Mouse (Mus musculus): Measurements from ENCODE around the gene Pga5.

Gene Pga5

GRCm38 (mm10) chr19:10665093-10665492, 12.8 kb downstream of the Pga5 start:
- DNase-seq (ENCODE audit: low spot score) = no peak

GRCm38 (mm10) chr19:10662665-10663064, 15.2 kb downstream of the Pga5 start:
- DNase-seq (ENCODE audit: low spot score) = no peak

GRCm38 (mm10) chr19:10661919-10662318, 16.0 kb downstream of the Pga5 start:
- DNase-seq (ENCODE audit: low spot score) = no peak

GRCm38 (mm10) chr19:10661373-10661772, 16.5 kb downstream of the Pga5 start:
- DNase-seq (ENCODE audit: low spot score) = no peak

DNA sequence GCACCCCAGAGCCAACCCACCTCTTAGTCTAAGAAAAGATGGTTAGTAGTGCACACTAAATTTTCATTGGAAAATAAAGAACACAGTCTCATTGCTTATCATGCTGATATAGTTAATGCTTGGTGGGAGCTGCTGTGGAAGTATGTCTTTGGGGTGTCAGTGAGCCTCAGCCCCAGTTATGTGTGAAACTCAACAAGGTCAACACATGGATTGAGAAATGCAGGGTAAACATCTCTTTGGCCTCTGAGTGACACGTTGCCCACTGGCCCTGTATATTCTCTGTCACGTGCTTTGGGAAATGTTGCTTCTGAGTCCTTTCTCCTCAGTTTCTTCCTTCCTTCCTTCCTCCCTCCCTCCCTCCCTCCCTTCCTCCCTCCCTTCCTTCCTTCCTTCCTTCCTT, 19.5 kb downstream of the Pga5 start:
- DNase-seq (ENCODE audit: low spot score) = no peak

GRCm38 (mm10) chr19:10657742-10658141, 20.1 kb downstream of the Pga5 start:
- no peak for DNase-seq (ENCODE audit: low spot score)

GRCm38 (mm10) chr19:10656058-10656457, 21.8 kb downstream of the Pga5 start:
- no peak for DNase-seq (ENCODE audit: low spot score)

DNA sequence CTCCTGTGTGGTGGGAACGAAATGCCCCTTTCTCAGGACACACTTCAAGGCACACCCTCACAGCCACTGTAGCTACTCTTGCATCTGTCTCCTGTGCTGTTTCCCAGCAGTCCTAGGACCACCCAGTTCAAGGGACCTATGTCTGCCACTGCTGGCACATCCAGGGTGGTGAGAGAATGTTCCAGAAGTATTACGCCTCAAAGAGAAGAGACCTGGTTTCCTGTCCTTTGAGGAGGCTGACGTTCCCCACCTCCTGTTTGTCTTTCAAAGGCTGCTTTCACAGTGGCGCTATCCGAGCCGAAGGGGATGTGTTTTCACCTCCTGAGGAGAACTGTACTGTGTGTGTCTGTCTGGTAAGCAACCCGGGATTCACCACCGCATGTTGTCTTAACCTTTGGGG, 29.7 kb downstream of the Pga5 start:
- no peak for DNase-seq (ENCODE audit: low spot score)

DNA sequence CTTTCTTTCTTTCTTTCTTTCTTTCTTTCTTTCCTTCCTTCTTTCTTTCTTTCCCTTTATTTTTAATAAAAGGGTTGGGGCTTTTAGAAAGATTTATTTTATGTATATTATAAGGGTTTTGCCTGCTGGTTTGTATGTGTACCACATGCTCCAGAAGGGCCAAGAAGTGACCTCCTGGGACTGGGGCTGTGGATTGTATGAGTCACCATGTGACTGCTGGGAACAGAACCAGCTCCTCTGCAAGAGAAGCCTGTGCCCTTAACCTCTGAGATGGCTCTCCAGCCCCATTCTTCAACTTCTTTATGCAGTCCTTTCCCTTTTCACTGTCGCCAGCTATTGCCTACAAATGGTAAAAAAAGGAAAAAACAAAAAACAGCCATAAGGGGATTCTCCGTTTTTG, 32.3 kb downstream of the Pga5 start:
- peak; percentile 6 for DNase-seq (ENCODE audit: low spot score)

GRCm38 (mm10) chr19:10640589-10641378, 37.1 kb downstream of the Pga5 start:
- DNase-seq (ENCODE audit: low spot score) = no peak

DNA sequence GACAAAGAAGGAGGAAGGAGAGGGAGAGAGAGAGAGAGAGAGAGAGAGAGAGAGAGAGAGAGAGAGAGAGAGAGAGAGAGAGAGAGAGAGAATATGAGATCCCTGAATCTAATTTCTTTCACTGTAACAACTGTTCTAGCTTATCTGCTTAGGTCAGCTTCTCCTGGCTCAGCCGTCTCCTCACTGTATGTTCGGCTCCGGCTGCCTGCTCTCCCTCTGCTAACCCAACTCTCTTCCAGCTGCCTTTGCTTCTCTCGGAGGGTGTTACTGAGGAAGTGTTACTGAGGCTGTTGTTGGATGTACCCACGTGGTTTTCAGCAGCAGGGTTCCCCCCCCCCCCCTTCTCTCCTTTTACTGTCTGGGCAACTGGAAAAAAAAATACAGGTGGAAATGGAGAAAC, 37.8 kb downstream of the Pga5 start:
- DNase-seq (ENCODE audit: low spot score) = no peak

- no peak for DNase-seq (ENCODE audit: low spot score)
Observed at GRCm38 (mm10) chr19:10637840-10638239, 40.0 kb downstream of the Pga5 start.

GRCm38 (mm10) chr19:10634872-10635318, 43.0 kb downstream of the Pga5 start:
- DNase-seq (ENCODE audit: low spot score) = no peak

DNA sequence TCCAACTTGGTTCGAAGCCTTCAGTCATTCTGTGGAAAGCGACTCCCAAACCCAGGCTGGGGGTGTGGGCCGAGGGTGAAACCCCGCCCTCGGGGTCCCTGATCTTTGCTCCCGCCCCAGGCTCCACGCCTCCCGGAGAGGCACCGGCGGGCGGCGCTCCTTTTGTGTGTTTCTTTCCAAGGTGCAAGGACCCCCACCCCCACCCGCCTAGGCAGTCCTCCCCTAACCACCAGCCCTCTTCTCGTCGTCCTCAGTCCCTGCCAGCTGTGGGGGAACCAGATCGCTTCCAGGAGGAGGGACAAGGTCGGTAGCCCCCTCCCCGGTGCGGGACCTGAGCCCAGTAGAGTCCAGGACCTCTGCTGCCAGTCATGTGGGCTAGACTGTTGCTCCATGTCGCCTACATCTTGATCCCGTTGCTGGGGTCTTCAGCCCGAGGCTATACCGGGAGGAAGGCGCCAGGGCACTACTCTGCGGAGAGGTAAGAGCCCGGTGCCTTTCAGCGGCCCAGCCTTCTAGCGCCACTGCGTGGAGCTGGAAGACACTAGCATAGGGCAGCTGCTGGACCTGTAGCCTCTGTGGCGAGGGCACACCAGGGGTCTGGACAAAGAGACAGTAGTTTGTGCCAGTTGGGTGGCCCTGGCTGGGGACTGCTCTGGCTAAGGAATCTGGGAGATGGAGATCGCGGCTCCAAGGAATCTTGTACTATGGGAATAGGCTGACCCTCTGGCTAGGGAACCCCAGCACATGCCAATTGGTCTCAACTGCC, 43.6 kb downstream of the Pga5 start, which contains the start of gene Vwce:
Vwce (plus strand) TSS at position 108 of the 766 bp plus-strand sequence.
- DNase-seq (ENCODE audit: low spot score) = no peak
